Mouse (Mus musculus): ENCODE data around the gene Tgfbr2. TPM values are rescaled to one million over a fixed set of nuclear protein-coding genes. Genes with fewer than 3 reads are reported as not detected.

Gene Tgfbr2
- polyA plus RNA-seq, 1 experiment: 8.1 TPM

DNA sequence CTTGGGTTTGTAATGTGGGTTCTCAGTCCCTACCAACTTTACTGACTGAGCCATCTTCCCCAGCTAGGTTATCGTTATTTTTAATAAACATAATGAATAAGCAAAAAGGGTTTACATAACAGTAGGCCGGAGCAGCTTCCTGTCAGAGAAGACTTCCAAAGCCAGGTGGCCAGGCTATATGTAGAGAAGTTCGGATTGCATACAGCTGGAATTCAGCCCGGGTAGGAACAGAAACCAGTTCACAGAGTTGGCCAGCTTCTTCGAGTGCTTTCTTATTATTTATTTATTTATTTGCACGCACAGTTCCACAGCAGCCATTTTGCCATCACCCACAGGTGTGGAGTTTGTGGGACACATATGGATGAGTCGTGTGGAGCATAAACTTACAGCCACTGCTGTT is 53.7 kb downstream of the Tgfbr2 start:
- TF ChIP-seq POLR2A (IDR thresholded peaks at IDR 0.05; ENCODE audit: borderline replicate concordance, insufficient read depth, low read length) (no peak), CTCF (IDR thresholded peaks at IDR 0.05; ENCODE audit: borderline replicate concordance, insufficient read depth, low read depth, low read length) (no peak)
- no peak overlapping the region for H3K4me3 ChIP-seq (replicated peaks; ENCODE audit: insufficient read depth, low read depth, low read length)
- no peaks in the 10 kb centered on the region for H3K4me1 ChIP-seq (ENCODE audit: control insufficient read depth, insufficient read depth, low read length)
- 83% methylated on average over 7 of the region's 7 CpGs for WGBS
- DNase-seq: no peak
- no peak overlapping the region for H3K27ac ChIP-seq (ENCODE audit: insufficient read depth, low read length)
- no peaks in the 10 kb centered on the region; the same call in 1 of the 2 replicates for H3K27me3 ChIP-seq (ENCODE audit: control insufficient read depth, insufficient read depth, low read length)

DNA sequence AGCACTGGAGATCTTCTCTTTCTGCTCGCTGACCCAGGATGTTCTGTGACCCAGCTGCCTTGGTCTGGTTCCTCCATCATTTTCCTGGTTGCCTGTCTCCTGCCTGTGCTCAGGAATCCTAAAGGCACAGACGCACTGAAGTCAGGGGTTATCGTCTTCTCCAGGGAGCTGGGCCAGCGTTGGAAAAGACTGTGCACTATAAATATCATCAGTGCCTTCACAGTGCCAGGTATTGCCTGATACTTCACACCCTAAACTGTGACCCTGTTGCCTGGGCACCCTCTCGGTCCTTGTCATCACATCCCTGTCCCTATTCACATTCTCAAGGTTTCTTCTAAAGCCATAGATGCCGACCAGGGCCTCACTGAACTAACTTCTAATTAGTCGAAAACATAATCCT is 55.2 kb downstream of the Tgfbr2 start:
- H3K4me1 ChIP-seq (ENCODE audit: control insufficient read depth, insufficient read depth, low read length): no peaks in the 10 kb centered on the region
- no peak for TF ChIP-seq POLR2A (IDR thresholded peaks at IDR 0.05; ENCODE audit: borderline replicate concordance, insufficient read depth, low read length)
- no peak for TF ChIP-seq CTCF (IDR thresholded peaks at IDR 0.05; ENCODE audit: borderline replicate concordance, insufficient read depth, low read depth, low read length)
- no peaks in the 10 kb centered on the region; the same call in 1 of the 2 replicates for H3K27me3 ChIP-seq (ENCODE audit: control insufficient read depth, insufficient read depth, low read length)
- H3K27ac ChIP-seq (ENCODE audit: insufficient read depth, low read length): no peak overlapping the region
- 76% methylated on average over 7 of the region's 7 CpGs for WGBS
- H3K4me3 ChIP-seq (replicated peaks; ENCODE audit: insufficient read depth, low read depth, low read length): no peak overlapping the region
- DNase-seq: no peak

DNA sequence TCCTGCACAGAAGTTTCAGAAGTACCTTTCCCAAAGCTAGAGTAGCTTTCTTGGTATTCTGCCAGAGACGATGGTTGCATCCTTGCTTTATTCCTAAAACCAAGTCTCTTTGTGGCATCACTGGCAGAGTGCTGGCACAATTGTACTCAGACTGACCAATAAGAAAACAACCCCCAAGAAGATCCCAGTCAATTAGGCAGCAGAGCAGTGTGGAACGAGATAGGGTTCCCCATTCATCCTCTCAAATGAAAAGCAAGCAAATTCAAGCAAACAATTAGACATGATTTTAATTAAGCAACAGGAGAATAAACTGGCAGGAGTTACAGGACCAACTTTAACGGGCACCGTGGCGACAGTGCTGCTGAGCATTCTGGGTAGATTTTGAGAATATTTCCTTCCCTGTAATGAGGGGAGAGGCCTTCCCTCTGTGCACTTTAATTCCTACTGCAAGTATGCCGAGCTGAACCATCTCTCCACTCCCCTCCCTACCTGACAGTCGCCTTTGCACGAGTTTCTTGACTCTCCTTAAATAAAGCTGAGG is 56.8 kb downstream of the Tgfbr2 start:
- H3K27me3 ChIP-seq (ENCODE audit: control insufficient read depth, insufficient read depth, low read length): no peaks in the 10 kb centered on the region; the same call in 1 of the 2 replicates
- H3K4me1 ChIP-seq (ENCODE audit: control insufficient read depth, insufficient read depth, low read length): no peaks in the 10 kb centered on the region
- no peak overlapping the region for H3K27ac ChIP-seq (ENCODE audit: insufficient read depth, low read length)
- TF ChIP-seq POLR2A (IDR thresholded peaks at IDR 0.05; ENCODE audit: borderline replicate concordance, insufficient read depth, low read length) (no peak), CTCF (IDR thresholded peaks at IDR 0.05; ENCODE audit: borderline replicate concordance, insufficient read depth, low read depth, low read length) (no peak)
- H3K4me3 ChIP-seq (replicated peaks; ENCODE audit: insufficient read depth, low read depth, low read length): no peak overlapping the region
- WGBS: 46% methylated on average over 8 of the region's 8 CpGs
- DNase-seq: no peak

DNA sequence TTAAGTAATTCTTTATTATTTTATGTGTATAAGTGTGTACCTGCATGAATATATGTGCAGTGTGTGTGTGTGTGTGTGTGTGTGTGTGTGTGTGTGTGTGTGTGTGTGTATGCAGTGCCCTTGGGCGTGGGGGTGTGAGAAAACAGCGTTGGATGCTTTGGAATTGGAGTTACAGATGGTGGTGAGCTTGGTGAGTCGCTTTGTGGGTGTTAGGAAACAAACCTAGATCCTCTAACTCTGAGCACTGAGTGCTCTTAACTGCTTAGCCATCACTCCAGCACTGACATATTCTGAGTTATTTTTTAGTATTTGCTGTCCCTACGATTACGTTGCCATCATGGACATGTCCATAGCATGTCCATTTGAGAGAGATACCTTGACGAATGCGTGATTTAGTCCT is 59.3 kb downstream of the Tgfbr2 start:
- H3K4me3 ChIP-seq (replicated peaks; ENCODE audit: insufficient read depth, low read depth, low read length): no peak overlapping the region
- no peak overlapping the region for H3K27ac ChIP-seq (ENCODE audit: insufficient read depth, low read length)
- 94% methylated on average over 7 of the region's 7 CpGs for WGBS
- H3K4me1 ChIP-seq (ENCODE audit: control insufficient read depth, insufficient read depth, low read length): no peaks in the 10 kb centered on the region
- no peak for DNase-seq
- no peaks in the 10 kb centered on the region; the same call in 1 of the 2 replicates for H3K27me3 ChIP-seq (ENCODE audit: control insufficient read depth, insufficient read depth, low read length)
- TF ChIP-seq POLR2A (IDR thresholded peaks at IDR 0.05; ENCODE audit: borderline replicate concordance, insufficient read depth, low read length): no peak
- TF ChIP-seq CTCF (IDR thresholded peaks at IDR 0.05; ENCODE audit: borderline replicate concordance, insufficient read depth, low read depth, low read length): no peak

DNA sequence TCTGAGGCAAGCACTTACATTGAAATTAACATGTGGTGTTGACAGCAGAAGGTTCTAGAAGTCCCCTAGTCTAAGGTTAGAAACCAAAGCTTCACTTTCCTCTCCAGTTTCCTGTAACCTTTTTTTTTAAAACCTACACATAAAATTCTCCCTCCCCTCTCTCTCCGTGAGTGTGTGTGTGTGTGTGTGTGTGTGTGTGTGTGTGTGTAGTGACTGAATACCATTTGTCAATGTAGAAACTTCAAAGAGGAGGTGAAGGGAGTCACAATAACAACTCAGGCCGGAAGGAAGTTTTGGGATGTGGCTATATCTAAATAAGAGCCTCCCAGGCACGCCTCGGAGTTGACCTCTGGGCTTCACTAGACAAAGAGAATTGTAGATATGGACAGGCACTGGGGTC is 60.8 kb downstream of the Tgfbr2 start:
- H3K27me3 ChIP-seq (ENCODE audit: control insufficient read depth, insufficient read depth, low read length): no peaks in the 10 kb centered on the region; the same call in 1 of the 2 replicates
- H3K4me1 ChIP-seq (ENCODE audit: control insufficient read depth, insufficient read depth, low read length): no peaks in the 10 kb centered on the region
- no peak overlapping the region for H3K4me3 ChIP-seq (replicated peaks; ENCODE audit: insufficient read depth, low read depth, low read length)
- H3K27ac ChIP-seq (ENCODE audit: insufficient read depth, low read length): no peak overlapping the region
- DNase-seq: no peak
- 83% methylated on average over 4 of the region's 4 CpGs for WGBS
- no peak for TF ChIP-seq CTCF (IDR thresholded peaks at IDR 0.05; ENCODE audit: borderline replicate concordance, insufficient read depth, low read depth, low read length)
- TF ChIP-seq POLR2A (IDR thresholded peaks at IDR 0.05; ENCODE audit: borderline replicate concordance, insufficient read depth, low read length): no peak

DNA sequence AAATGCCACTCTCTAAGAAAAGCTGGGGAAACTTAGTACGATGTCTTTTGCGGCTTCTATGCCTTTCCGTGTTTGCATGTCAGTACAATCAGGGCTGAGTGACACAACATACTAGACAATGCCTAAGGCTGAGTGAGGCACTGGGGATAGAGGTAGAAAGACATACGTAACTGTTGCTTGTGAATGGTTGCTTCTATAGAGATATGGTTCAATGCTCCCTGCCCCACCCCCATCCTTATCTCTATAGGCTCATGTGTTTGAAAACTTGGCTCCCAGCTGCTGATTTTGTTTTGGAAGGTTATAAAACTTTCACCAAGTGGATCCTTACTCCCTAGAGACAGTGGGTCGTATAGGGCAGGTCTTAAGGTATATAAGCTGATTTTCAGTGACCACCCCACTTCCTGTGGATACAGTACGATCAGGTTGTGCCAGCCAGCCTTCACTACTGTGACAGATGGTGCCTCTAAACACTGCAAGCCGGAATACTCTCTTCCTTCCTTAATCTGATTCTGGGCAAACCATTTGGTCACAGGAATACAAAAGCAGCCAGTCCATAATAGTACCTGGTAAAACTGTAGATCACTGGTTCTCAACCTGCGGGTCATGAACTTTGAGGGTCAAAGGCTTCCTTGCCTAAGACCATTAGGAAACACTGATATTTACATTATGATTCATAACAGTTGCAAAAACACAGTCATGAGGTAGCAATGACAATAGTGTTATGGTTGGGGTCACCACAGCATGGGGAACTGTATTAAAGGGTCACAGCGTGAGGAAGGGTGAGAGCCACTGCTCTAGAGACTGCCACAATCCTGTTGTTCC is 63.8 kb downstream of the Tgfbr2 start:
- H3K4me3 ChIP-seq (replicated peaks; ENCODE audit: insufficient read depth, low read depth, low read length): no peak overlapping the region
- no peak for TF ChIP-seq CTCF (IDR thresholded peaks at IDR 0.05; ENCODE audit: borderline replicate concordance, insufficient read depth, low read depth, low read length)
- H3K4me1 ChIP-seq (ENCODE audit: control insufficient read depth, insufficient read depth, low read length): no peaks in the 10 kb centered on the region
- WGBS: 71% methylated on average over 9 of the region's 9 CpGs
- DNase-seq: no peak
- H3K27ac ChIP-seq (ENCODE audit: insufficient read depth, low read length): no peak overlapping the region
- no peaks in the 10 kb centered on the region for H3K27me3 ChIP-seq (ENCODE audit: control insufficient read depth, insufficient read depth, low read length)

DNA sequence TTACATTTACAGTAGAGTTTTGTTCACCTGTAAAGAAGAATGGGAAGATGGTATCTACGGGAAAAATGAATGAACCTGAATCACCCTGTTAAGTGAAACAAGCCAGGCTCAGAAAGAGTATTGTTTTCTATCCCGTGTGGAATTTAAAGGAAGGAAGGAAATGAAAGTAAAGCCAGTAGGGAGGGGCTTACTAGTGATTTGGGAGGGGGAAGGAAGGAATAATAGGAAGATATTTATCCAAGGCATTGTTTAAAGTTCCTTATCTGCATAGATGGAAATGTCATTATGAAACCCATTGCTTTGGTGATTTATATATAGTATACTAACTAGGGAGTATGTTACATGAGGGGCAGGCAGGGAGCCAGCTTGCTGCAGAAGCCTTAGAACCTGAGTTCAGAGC is 66.4 kb downstream of the Tgfbr2 start:
- Histone ChIP-seq H3K4me3 (replicated peaks; ENCODE audit: insufficient read depth, low read depth, low read length) (no peak overlapping the region), H3K27ac (ENCODE audit: insufficient read depth, low read length) (no peak overlapping the region), H3K4me1 (ENCODE audit: control insufficient read depth, insufficient read depth, low read length) (no peaks in the 10 kb centered on the region), H3K27me3 (ENCODE audit: control insufficient read depth, insufficient read depth, low read length) (no peaks in the 10 kb centered on the region)
- no peak for DNase-seq
- TF ChIP-seq POLR2A (IDR thresholded peaks at IDR 0.05; ENCODE audit: borderline replicate concordance, insufficient read depth, low read length) (no peak), CTCF (IDR thresholded peaks at IDR 0.05; ENCODE audit: borderline replicate concordance, insufficient read depth, low read depth, low read length) (no peak)
- 84% methylated on average over 2 of the region's 2 CpGs for WGBS

- Histone ChIP-seq H3K4me1 (ENCODE audit: control insufficient read depth, insufficient read depth, low read length) (no peaks in the 10 kb centered on the region), H3K4me3 (replicated peaks; ENCODE audit: insufficient read depth, low read depth, low read length) (no peak overlapping the region), H3K27ac (ENCODE audit: insufficient read depth, low read length) (no peak overlapping the region), H3K27me3 (ENCODE audit: control insufficient read depth, insufficient read depth, low read length) (no peaks in the 10 kb centered on the region)
- WGBS: 92% methylated on average over 17 of the region's 17 CpGs
- TF ChIP-seq POLR2A (IDR thresholded peaks at IDR 0.05; ENCODE audit: borderline replicate concordance, insufficient read depth, low read length) (no peak), CTCF (IDR thresholded peaks at IDR 0.05; ENCODE audit: borderline replicate concordance, insufficient read depth, low read depth, low read length) (no peak)
- DNase-seq: no peak
These were observed 70.4 kb downstream of the Tgfbr2 start for GRCm38 (mm10) chr9:116104770-116105169.

All from cerebellum, adult 2 months (tissue).